Mouse (Mus musculus) E14TG2a.4 (cell line): Measurements from ENCODE around the gene Sar1a.

ENCODE experiments used
- H3K27me3 ChIP-seq: 2 replicates; pipeline ENCODE4 v1.6.1; 2014; ENCODE audit warnings: low read length, control low read depth; ENCODE audit not compliant: insufficient read depth
- H3K36me3 ChIP-seq: 2 replicates; pipeline ENCODE4 v1.6.1; 2014; ENCODE audit warnings: low read length, control low read depth; ENCODE audit not compliant: insufficient read depth
- H3K4me1 ChIP-seq: replicated peaks from 2 replicates; pipeline ENCODE4 v1.6.1; 2014; ENCODE audit warnings: low read depth, low read length, control low read depth
- H3K4me3 ChIP-seq: replicated peaks from 2 replicates; pipeline ENCODE4 v1.5.1; 2014; ENCODE audit warnings: mild to moderate bottlenecking, low read length
- H3K9me3 ChIP-seq: 2 replicates; pipeline ENCODE4 v1.6.1; 2014; ENCODE audit warnings: low read length, control low read depth
- CTCF ChIP-seq: conservative IDR thresholded peaks from 2 replicates; pipeline ENCODE4 v1.5.1; 2014; ENCODE audit warnings: low read length
- NANOG ChIP-seq: IDR thresholded peaks from 2 replicates; pipeline ENCODE4 v1.6.1; 2014; ENCODE audit warnings: borderline replicate concordance, low read length, mixed read lengths
- POU5F1 ChIP-seq: IDR thresholded peaks from 2 replicates; pipeline ENCODE4 v1.6.1; 2014; ENCODE audit warnings: low read length, borderline replicate concordance

Gene Sar1a

GRCm38 (mm10) chr10:61734377-61734776 is 54.3 kb downstream of the Sar1a start:
- TF ChIP-seq NANOG, result no peak
- peak; percentile 94 for TF ChIP-seq CTCF
- TF ChIP-seq POU5F1, result no peak
- Histone ChIP-seq H3K4me3 (no peak overlapping the region), H3K36me3 (peaks cover 29% of the 10 kb centered on the region), H3K9me3 (no peaks in the 10 kb centered on the region), H3K4me1 (peaks cover 44% of the 10 kb centered on the region), H3K27me3 (no peaks in the 10 kb centered on the region)

GRCm38 (mm10) chr10:61736671-61737078 is 56.6 kb downstream of the Sar1a start:
- Histone ChIP-seq H3K4me1 (peaks cover 48% of the 10 kb centered on the region), H3K27me3 (no peaks in the 10 kb centered on the region), H3K4me3 (no peak overlapping the region), H3K9me3 (no peaks in the 10 kb centered on the region), H3K36me3 (peaks cover 46% of the 10 kb centered on the region)
- TF ChIP-seq NANOG (no peak), POU5F1 (no peak), CTCF (no peak)

- Histone ChIP-seq H3K27me3 (no peaks in the 10 kb centered on the region), H3K36me3 (peaks cover 55% of the 10 kb centered on the region), H3K4me3 (no peak overlapping the region), H3K9me3 (no peaks in the 10 kb centered on the region), H3K4me1 (peaks cover 46% of the 10 kb centered on the region)
- TF ChIP-seq POU5F1, result no peak
- no peak for TF ChIP-seq NANOG
- TF ChIP-seq CTCF, result no peak
Observed at GRCm38 (mm10) chr10:61737537-61737936, 57.4 kb downstream of the Sar1a start.

GRCm38 (mm10) chr10:61738126-61738525 is 58.0 kb downstream of the Sar1a start:
- peaks cover 42% of the 10 kb centered on the region for H3K4me1 ChIP-seq
- peaks cover 61% of the 10 kb centered on the region for H3K36me3 ChIP-seq
- TF ChIP-seq NANOG (no peak), CTCF (no peak), POU5F1 (no peak)
- H3K27me3 ChIP-seq, result no peaks in the 10 kb centered on the region
- no peaks in the 10 kb centered on the region for H3K9me3 ChIP-seq
- H3K4me3 ChIP-seq, result no peak overlapping the region

DNA sequence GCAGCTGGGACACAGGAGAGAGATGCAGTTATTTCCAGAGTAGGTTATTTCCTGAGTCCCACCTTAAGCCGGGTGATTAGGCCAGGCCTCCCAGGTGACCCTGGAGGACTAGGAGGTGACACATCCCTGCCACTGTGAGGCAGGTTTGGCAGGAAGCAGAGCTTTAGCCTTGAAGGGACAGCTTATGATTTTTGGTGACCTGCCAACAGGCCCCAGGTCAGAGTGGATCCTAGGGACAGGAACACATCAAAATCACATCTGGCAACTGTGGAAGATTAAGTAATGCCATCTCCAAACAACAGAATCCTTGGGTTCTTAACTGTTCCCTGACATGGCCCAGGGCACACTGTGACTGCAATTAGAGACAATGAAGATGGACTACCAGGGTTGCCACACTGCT is 61.2 kb downstream of the Sar1a start:
- peaks cover 75% of the 10 kb centered on the region for H3K36me3 ChIP-seq
- TF ChIP-seq CTCF (no peak), NANOG (no peak), POU5F1 (no peak)
- no peaks in the 10 kb centered on the region for H3K9me3 ChIP-seq
- H3K27me3 ChIP-seq, result no peaks in the 10 kb centered on the region
- H3K4me1 ChIP-seq, result peaks cover 29% of the 10 kb centered on the region
- H3K4me3 ChIP-seq, result no peak overlapping the region

- peaks cover 81% of the 10 kb centered on the region for H3K36me3 ChIP-seq
- TF ChIP-seq POU5F1 (no peak), CTCF (peak; percentile 44), NANOG (no peak)
- H3K9me3 ChIP-seq, result no peaks in the 10 kb centered on the region
- H3K27me3 ChIP-seq, result no peaks in the 10 kb centered on the region
- peaks cover 26% of the 10 kb centered on the region for H3K4me1 ChIP-seq
- no peak overlapping the region for H3K4me3 ChIP-seq
Observed at GRCm38 (mm10) chr10:61741873-61742272, 61.8 kb downstream of the Sar1a start.

GRCm38 (mm10) chr10:61742336-61742735 is 62.2 kb downstream of the Sar1a start:
- Histone ChIP-seq H3K9me3 (no peaks in the 10 kb centered on the region), H3K27me3 (no peaks in the 10 kb centered on the region)
- TF ChIP-seq NANOG, result no peak
- no peak for TF ChIP-seq CTCF
- no peak for TF ChIP-seq POU5F1

More at GRCm38 (mm10) chr10:61742336-61742735, 62.2 kb downstream of the Sar1a start:
- peaks cover 85% of the 10 kb centered on the region for H3K36me3 ChIP-seq
- no peak overlapping the region for H3K4me3 ChIP-seq
- H3K4me1 ChIP-seq, result peaks cover 28% of the 10 kb centered on the region
